Mouse (Mus musculus) megakaryocyte, embryonic 14.5 days (primary cell): Measurements from ENCODE around the gene Ap3b1. TPM values are rescaled to one million over a fixed set of nuclear protein-coding genes. Genes with fewer than 3 reads are reported as not detected.

Experiments used
- H3K27me3 ChIP-seq: replicated peaks from 2 replicates; pipeline ENCODE3; 2012; ENCODE audit warnings: inconsistent platforms
- H3K36me3 ChIP-seq: replicated peaks from 2 replicates; pipeline ENCODE3; 2012; ENCODE audit warnings: low read length, inconsistent platforms, mixed read lengths
- H3K4me1 ChIP-seq: 2 replicates; pipeline ENCODE4 v1.6.1; 2012; ENCODE audit warnings: inconsistent platforms
- H3K4me3 ChIP-seq: replicated peaks from 2 replicates; pipeline ENCODE3; 2012; ENCODE audit warnings: moderate library complexity, mild to moderate bottlenecking, inconsistent platforms
- H3K9me3 ChIP-seq: 2 replicates; pipeline ENCODE4 v1.6.1; 2012; ENCODE audit warnings: inconsistent platforms
- FLI1 ChIP-seq: IDR thresholded peaks from 2 replicates; pipeline ENCODE4 v1.6.1; 2012; ENCODE audit warnings: low read length, inconsistent platforms, mixed read lengths
- GATA1 ChIP-seq: IDR thresholded peaks from 3 replicates; pipeline ENCODE4 v1.6.1; 2012; ENCODE audit warnings: mixed read lengths, low read length, inconsistent platforms, borderline replicate concordance
- polyA plus RNA-seq: library from polyadenylated mRNA; stranded (reverse); fragments of >175 nt; gene quantifications from 2 replicates; pipeline ENCODE4 v1.2.3, GENCODE M21; 2012; ENCODE audit warnings: low replicate concordance; ENCODE audit not compliant: insufficient read depth

Gene Ap3b1
- polyA plus RNA-seq, 1 experiment: 19.0 TPM

- Histone ChIP-seq H3K27me3 (no peaks in the 10 kb centered on the region), H3K36me3 (peaks cover 40% of the 10 kb centered on the region)
Observed at GRCm38 (mm10) chr13:94571001-94571400, 212.2 kb downstream of the Ap3b1 start.

GRCm38 (mm10) chr13:94573356-94573755, 214.6 kb downstream of the Ap3b1 start:
- Histone ChIP-seq H3K36me3 (peaks cover 18% of the 10 kb centered on the region), H3K27me3 (peaks cover 2% of the 10 kb centered on the region), H3K4me1 (no peaks in the 10 kb centered on the region), H3K4me3 (no peak overlapping the region), H3K9me3 (no peaks in the 10 kb centered on the region)
- TF ChIP-seq GATA1 (no peak), FLI1 (no peak)

More at GRCm38 (mm10) chr13:94571001-94571400, 212.2 kb downstream of the Ap3b1 start:
- H3K9me3 ChIP-seq: no peaks in the 10 kb centered on the region
- TF ChIP-seq FLI1: no peak
- TF ChIP-seq GATA1: no peak
- H3K4me3 ChIP-seq: no peak overlapping the region
- H3K4me1 ChIP-seq: no peaks in the 10 kb centered on the region

GRCm38 (mm10) chr13:94573833-94574232, 215.1 kb downstream of the Ap3b1 start:
- peaks cover 13% of the 10 kb centered on the region for H3K36me3 ChIP-seq
- peaks cover 2% of the 10 kb centered on the region for H3K27me3 ChIP-seq
- H3K4me3 ChIP-seq: no peak overlapping the region
- no peaks in the 10 kb centered on the region for H3K4me1 ChIP-seq
- no peaks in the 10 kb centered on the region for H3K9me3 ChIP-seq
- TF ChIP-seq GATA1: no peak

GRCm38 (mm10) chr13:94575607-94576398, 217.0 kb downstream of the Ap3b1 start:
- Histone ChIP-seq H3K4me1 (no peaks in the 10 kb centered on the region), H3K4me3 (no peak overlapping the region), H3K9me3 (no peaks in the 10 kb centered on the region), H3K36me3 (no peaks in the 10 kb centered on the region), H3K27me3 (peaks cover 2% of the 10 kb centered on the region)
- no peak for TF ChIP-seq GATA1
- TF ChIP-seq FLI1: no peak

- Histone ChIP-seq H3K36me3 (no peaks in the 10 kb centered on the region), H3K9me3 (no peaks in the 10 kb centered on the region), H3K27me3 (peaks cover 2% of the 10 kb centered on the region), H3K4me1 (no peaks in the 10 kb centered on the region), H3K4me3 (no peak overlapping the region)
- no peak for TF ChIP-seq GATA1
- no peak for TF ChIP-seq FLI1
Observed at GRCm38 (mm10) chr13:94576399-94577176, 217.8 kb downstream of the Ap3b1 start.

- Histone ChIP-seq H3K4me1 (no peaks in the 10 kb centered on the region), H3K27me3 (peaks cover 5% of the 10 kb centered on the region), H3K4me3 (no peak overlapping the region), H3K36me3 (no peaks in the 10 kb centered on the region), H3K9me3 (no peaks in the 10 kb centered on the region)
- TF ChIP-seq GATA1: no peak
- TF ChIP-seq FLI1: no peak
Observed at GRCm38 (mm10) chr13:94577177-94577540, 218.4 kb downstream of the Ap3b1 start.

GRCm38 (mm10) chr13:94595289-94595688, 236.5 kb downstream of the Ap3b1 start:
- Histone ChIP-seq H3K4me1 (peaks cover 15% of the 10 kb centered on the region), H3K36me3 (no peaks in the 10 kb centered on the region), H3K27me3 (peaks cover 66% of the 10 kb centered on the region), H3K4me3 (no peak overlapping the region), H3K9me3 (no peaks in the 10 kb centered on the region)
- TF ChIP-seq GATA1 (no peak), FLI1 (no peak)

- Histone ChIP-seq H3K4me1 (peaks cover 15% of the 10 kb centered on the region), H3K9me3 (no peaks in the 10 kb centered on the region), H3K4me3 (peak overlapping the region; percentile 11), H3K27me3 (peaks cover 64% of the 10 kb centered on the region), H3K36me3 (no peaks in the 10 kb centered on the region)
- TF ChIP-seq FLI1: no peak
- TF ChIP-seq GATA1: no peak
Observed at GRCm38 (mm10) chr13:94595701-94596361, 237.1 kb downstream of the Ap3b1 start.

- no peak for TF ChIP-seq GATA1
- TF ChIP-seq FLI1: no peak
- Histone ChIP-seq H3K9me3 (no peaks in the 10 kb centered on the region), H3K4me3 (peak overlapping the region; percentile 65), H3K4me1 (peaks cover 15% of the 10 kb centered on the region), H3K36me3 (no peaks in the 10 kb centered on the region), H3K27me3 (peaks cover 67% of the 10 kb centered on the region)
Observed at GRCm38 (mm10) chr13:94596386-94597033, 237.8 kb downstream of the Ap3b1 start.
